In the genomic region with DNA sequence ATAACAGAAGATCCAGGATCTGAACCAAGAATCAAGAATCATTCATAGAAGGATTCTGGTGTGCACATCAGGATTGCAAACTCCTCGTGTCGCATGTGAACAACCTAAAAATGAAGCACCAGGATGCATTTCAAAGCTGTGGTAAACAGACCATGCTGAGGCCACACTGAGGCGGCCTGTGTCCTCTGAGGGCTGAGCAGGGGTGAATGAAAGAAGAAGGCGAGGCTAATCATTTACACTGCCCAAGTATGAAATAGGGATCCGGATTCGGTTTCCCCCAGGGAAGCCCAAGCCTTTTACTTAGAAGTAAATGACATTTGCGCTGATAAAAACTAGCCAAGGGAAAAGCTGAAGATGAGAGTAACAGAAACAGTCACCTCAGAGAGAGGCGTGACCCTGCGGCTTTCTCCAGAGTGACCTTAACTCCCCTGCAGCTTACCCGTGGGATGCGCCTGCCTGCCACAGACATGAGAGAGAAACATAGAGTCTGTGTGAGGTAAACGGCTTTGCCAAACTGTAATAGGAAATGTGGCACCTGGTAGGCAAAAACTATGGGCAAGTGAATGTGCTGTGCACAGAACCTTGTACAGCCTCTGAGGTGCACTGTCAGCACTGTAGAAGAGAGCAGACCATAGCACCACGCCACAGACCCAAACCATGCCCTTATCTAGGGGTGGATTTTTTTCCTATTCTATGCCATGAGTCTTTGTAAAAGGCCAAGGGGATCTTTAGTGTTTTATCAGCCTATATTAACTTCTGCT, we compare ENCODE assay signal across 20 mouse cellular contexts.
DNase-seq lines count a peak whose midpoint lies in the region; ATAC-seq and TF ChIP-seq lines count a peak whose summit lies in the region.
"Had no signal": no experiment of that assay in that cellular context is flagged by ENCODE, and none has a peak within 500 bp of the region (broad histone marks: within the 10 kb centered on the region; RNA-seq: fewer than 3 reads in every experiment).

No protein-coding gene starts in this region.

- no peaks in the 10 kb centered on the region for H3K4me1 ChIP-seq in kidney, postnatal 0 days (replicated peaks; ENCODE audit: insufficient read depth, low read length)
- H3K4me1 ChIP-seq: embryonic facial prominence, embryonic 10.5 days; forebrain, embryonic 13.5 days; heart, embryonic 12.5 days had no signal

- peak; percentile 1 for DNase-seq in embryo, embryonic 11 days
- no peak for DNase-seq in embryo, embryonic 10.5 days (ENCODE audit: low spot score)
- DNase-seq in kidney, postnatal 0 days (ENCODE audit: low spot score): peak; percentile 64
- DNase-seq in kidney, adult 9 months: no peak
- peak; percentile 28 for DNase-seq in ovary, adult 18-20 months (ENCODE audit: low spot score)
- no peak for DNase-seq in ovary, postnatal 10 days (ENCODE audit: low spot score)
- peak; percentile 40 for DNase-seq in testis, postnatal 14 days (ENCODE audit: low spot score)
- DNase-seq: adrenal gland, adult 8-10 months; B cell, adult 2 months; cerebellum, adult 11-12 months; cerebellum, adult 9-10 months; cerebellum, postnatal 25 days; forebrain, postnatal 0 days; gastrocnemius, postnatal 14 days; heart, adult 2 months had no signal

- no peaks in the 10 kb centered on the region for H3K27me3 ChIP-seq in kidney, postnatal 0 days (ENCODE audit: insufficient read depth, low read length)
- H3K27me3 ChIP-seq: forebrain, embryonic 13.5 days; heart, embryonic 12.5 days had no signal

- TF ChIP-seq CTCF in kidney, postnatal 0 days (IDR thresholded peaks at IDR 0.05; ENCODE audit: low read depth): no peak

- WGBS in kidney, postnatal 0 days: 38% methylated on average over 13 of the region's 13 CpGs

- ATAC-seq in kidney, postnatal 0 days (replicated peaks; ENCODE audit: low FRiP score, low read depth): no peak
- ATAC-seq: CD4-positive, CD25-positive, alpha-beta regulatory T cell, adult 4 months; forebrain, embryonic 13.5 days; forebrain, postnatal 0 days had no signal

- no peaks in the 10 kb centered on the region for H3K9me3 ChIP-seq in kidney, postnatal 0 days (replicated peaks; ENCODE audit: low read length)
- H3K9me3 ChIP-seq: embryonic facial prominence, embryonic 10.5 days; forebrain, embryonic 13.5 days; heart, embryonic 12.5 days had no signal

- H3K9ac ChIP-seq in kidney, postnatal 0 days (ENCODE audit: low read depth, low read length): no peak overlapping the region
- H3K9ac ChIP-seq: forebrain, embryonic 13.5 days; forebrain, postnatal 0 days; heart, embryonic 12.5 days had no signal

- no peaks in the 10 kb centered on the region for H3K36me3 ChIP-seq in kidney, postnatal 0 days (ENCODE audit: insufficient read depth, low read length)
- H3K36me3 ChIP-seq: embryonic facial prominence, embryonic 10.5 days; G1E; heart, embryonic 12.5 days had no signal

- no peak overlapping the region for H3K4me3 ChIP-seq in kidney, postnatal 0 days (replicated peaks; ENCODE audit: low read depth, low read length)
- H3K4me3 ChIP-seq: embryonic facial prominence, embryonic 10.5 days; forebrain, embryonic 13.5 days; heart, adult 2 months; heart, embryonic 12.5 days had no signal

- H3K27ac ChIP-seq in kidney, postnatal 0 days: no peak overlapping the region
- H3K27ac ChIP-seq: embryonic facial prominence, embryonic 10.5 days; forebrain, embryonic 13.5 days; heart, adult 2 months had no signal

- no peak overlapping the region for H3K4me2 ChIP-seq in kidney, postnatal 0 days (ENCODE audit: low read length)
- H3K4me2 ChIP-seq: forebrain, embryonic 13.5 days; heart, embryonic 12.5 days had no signal

Comparison
In these comparisons a context has a peak if more than half of its experiments do, and no peak if none do; other contexts are left out.
1. DNase-seq: peak in embryo, embryonic 11 days (single experiment), kidney, postnatal 0 days (single experiment), ovary, adult 18-20 months (single experiment) and testis, postnatal 14 days (single experiment); none in embryo, embryonic 10.5 days (single experiment), kidney, adult 9 months (single experiment) and ovary, postnatal 10 days (single experiment).